Mouse (Mus musculus): ENCODE results near the gene Bscl2.
"Not testable (repeated sequence)": the region's sequence is repeated elsewhere in the genome, so short reads cannot be mapped to it uniquely, and the experiment has no call there.

DNA sequence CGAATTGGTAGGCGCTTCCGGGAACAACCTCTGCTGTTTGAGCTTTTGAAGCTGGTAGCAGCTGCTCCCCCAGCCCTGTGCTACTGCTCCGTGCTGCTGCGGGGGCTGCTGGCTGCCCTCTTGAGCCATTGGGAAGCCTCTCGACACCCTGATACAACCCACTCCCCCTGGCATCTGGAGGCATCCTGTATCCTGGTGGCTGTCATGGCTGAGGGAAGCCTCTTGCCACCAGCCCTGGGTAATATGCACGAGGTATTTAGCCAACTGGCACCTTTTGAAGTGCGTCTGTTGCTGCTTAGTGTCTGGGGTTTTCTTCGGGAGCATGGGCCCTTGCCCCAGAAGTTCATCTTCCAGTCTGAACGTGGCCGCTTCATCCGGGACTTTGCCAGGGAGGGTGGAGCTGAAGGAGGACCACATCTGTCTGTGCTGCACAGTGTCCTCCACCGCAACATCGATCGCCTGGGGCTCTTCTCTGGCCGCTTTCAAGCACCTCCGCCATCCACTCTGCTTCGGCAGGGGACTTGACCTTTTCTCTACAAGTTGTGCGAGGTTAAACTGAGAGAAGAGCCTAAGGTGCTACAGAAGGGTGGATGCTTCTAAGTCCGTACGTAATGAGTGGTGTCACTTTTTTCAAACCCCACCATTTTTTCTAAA is 60.1 kb downstream of the Bscl2 start:
- TF ChIP-seq CTCF (IDR thresholded peaks at IDR 0.05; ENCODE audit: low read depth); EP300 (optimal IDR thresholded peaks at IDR 0.05): not testable (repeated sequence)

All from stomach, postnatal 0 days (tissue).